Mouse (Mus musculus) MEL (cell line): ENCODE measurements at regions not wholly inside any gene's neighbourhood (a gene's known extent, or its start where the extent isn't known, plus 50 kb on each side); places are given as distances from the start of the nearest gene placed in this dataset.

Source experiments
- DNase-seq: peaks from one replicate; pipeline ENCODE4 v3.0.0; 2011; ENCODE audit warnings: low read depth, low spot score
- H3K27ac ChIP-seq: 2 replicates; pipeline ENCODE4 v1.5.1; 2012; ENCODE audit warnings: low read depth, mild to moderate bottlenecking, control low read depth, low read length, moderate library complexity; ENCODE audit not compliant: control insufficient read depth
- H3K27me3 ChIP-seq, 2 experiments: fragments of 150-350 bp in 1 of 2; sonication (generic) in 1 of 2; 2 replicates each; pipeline ENCODE4 v1.6.1; 2012; ENCODE audit warnings: low read length in 2 of 2, mild to moderate bottlenecking in 2 of 2, improper control_type of control experiment in 1 of 2, moderate library complexity in 1 of 2; ENCODE audit not compliant: insufficient read depth in 2 of 2, control insufficient read depth in 1 of 2
- H3K36me3 ChIP-seq, 2 experiments: 2 replicates each; pipeline ENCODE4 v1.6.1; 2012 to 2014; ENCODE audit warnings: low read length in 2 of 2, improper control_type of control experiment in 1 of 2, inconsistent platforms in 1 of 2, mild to moderate bottlenecking in 1 of 2; ENCODE audit not compliant: insufficient read depth in 2 of 2, control insufficient read depth in 1 of 2
- H3K4me1 ChIP-seq, 2 experiments: fragments of 150-350 bp in 1 of 2; sonication (generic) in 1 of 2; 2 replicates each; pipeline ENCODE4 v1.6.1; 2012; ENCODE audit warnings: low read length in 2 of 2, improper control_type of control experiment in 1 of 2, mild to moderate bottlenecking in 1 of 2; ENCODE audit not compliant: insufficient read depth in 2 of 2, control insufficient read depth in 1 of 2
- H3K4me3 ChIP-seq, 2 experiments: fragments of 150-350 bp in 1 of 2; sonication (generic) in 1 of 2; 2 replicates each; pipeline ENCODE4 v1.5.1; 2012; ENCODE audit warnings: low read depth in 2 of 2, low read length in 2 of 2, mild to moderate bottlenecking in 2 of 2, moderate library complexity in 2 of 2, control low read depth in 1 of 2, improper control_type of control experiment in 1 of 2; ENCODE audit not compliant: control insufficient read depth in 1 of 2, insufficient read depth in 1 of 2
- H3K79me2 ChIP-seq: 2 replicates; pipeline ENCODE4 v1.6.1; 2012; ENCODE audit warnings: mild to moderate bottlenecking, low read length, moderate library complexity; ENCODE audit not compliant: control insufficient read depth, poor library complexity, insufficient read depth
- H3K9ac ChIP-seq: 2 replicates; pipeline ENCODE4 v1.6.1; 2012; ENCODE audit warnings: low read depth, mild to moderate bottlenecking, control low read depth, low read length, moderate library complexity; ENCODE audit not compliant: control insufficient read depth, poor library complexity, severe bottlenecking
- H3K9me3 ChIP-seq: fragments of 150-350 bp; sonication (generic); replicated peaks from 2 replicates; pipeline ENCODE4 v1.6.1; 2012; ENCODE audit warnings: mild to moderate bottlenecking, low read length, improper control_type of control experiment, moderate library complexity; ENCODE audit not compliant: insufficient read depth
- CHD1 ChIP-seq: IDR thresholded peaks from 2 replicates; pipeline ENCODE4 v1.6.1; 2012; ENCODE audit warnings: low read depth, mild to moderate bottlenecking, inconsistent platforms, low read length, improper control_type of control experiment
- CTCF ChIP-seq, 3 experiments: IDR thresholded peaks in 2 of 3; conservative IDR thresholded peaks in 1 of 3; 2 replicates each; pipeline ENCODE4 v1.5.1; 2011 to 2012; ENCODE audit warnings: low read length in 3 of 3, low read depth in 2 of 3, mild to moderate bottlenecking in 2 of 3, improper control_type of control experiment in 1 of 3, inconsistent platforms in 1 of 3, mixed read lengths in 1 of 3, moderate library complexity in 1 of 3; ENCODE audit not compliant: control insufficient read depth in 1 of 3, insufficient read depth in 1 of 3, poor library complexity in 1 of 3, severe bottlenecking in 1 of 3
- ELF1 ChIP-seq: IDR thresholded peaks from 2 replicates; pipeline ENCODE4 v1.6.1; 2014; ENCODE audit warnings: low read depth, mild to moderate bottlenecking, inconsistent platforms, low read length, improper control_type of control experiment, moderate library complexity
- EP300 ChIP-seq, 2 experiments: IDR thresholded peaks; 2 replicates each; pipeline ENCODE4 v1.6.1; 2011; ENCODE audit warnings: improper control_type of control experiment in 2 of 2, low read length in 2 of 2, low read depth in 1 of 2, mild to moderate bottlenecking in 1 of 2
- JUND ChIP-seq: IDR thresholded peaks from 2 replicates; pipeline ENCODE4 v1.6.1; 2011; ENCODE audit warnings: low read depth, mild to moderate bottlenecking, improper control_type of control experiment, low read length
- MAFK ChIP-seq: IDR thresholded peaks from 2 replicates; pipeline ENCODE4 v1.6.1; 2011; ENCODE audit warnings: low read depth, mild to moderate bottlenecking, low read length, improper control_type of control experiment, borderline replicate concordance
- MAZ ChIP-seq: IDR thresholded peaks from 2 replicates; pipeline ENCODE4 v1.6.1; 2012; ENCODE audit warnings: low read depth, mild to moderate bottlenecking, inconsistent platforms, low read length, improper control_type of control experiment
- MXI1 ChIP-seq: IDR thresholded peaks from 2 replicates; pipeline ENCODE4 v1.6.1; 2011; ENCODE audit warnings: mild to moderate bottlenecking, low read depth, low read length, improper control_type of control experiment
- MYB ChIP-seq: IDR thresholded peaks from 2 replicates; pipeline ENCODE4 v1.6.1; 2011; ENCODE audit warnings: mild to moderate bottlenecking, low read depth, low read length, improper control_type of control experiment
- POLR2A ChIP-seq, 2 experiments: IDR thresholded peaks; 2 replicates each; pipeline ENCODE4 v1.6.1; 2011 to 2012; ENCODE audit warnings: low read length in 2 of 2, mild to moderate bottlenecking in 2 of 2, control low read depth in 1 of 2, improper control_type of control experiment in 1 of 2, low read depth in 1 of 2, moderate library complexity in 1 of 2; ENCODE audit not compliant: control insufficient read depth in 1 of 2, insufficient read depth in 1 of 2, poor library complexity in 1 of 2
- POLR2AphosphoS2 ChIP-seq: IDR thresholded peaks from 2 replicates; pipeline ENCODE4 v1.6.1; 2011; ENCODE audit warnings: low read length, improper control_type of control experiment
- POLR2AphosphoS5 ChIP-seq: IDR thresholded peaks from 2 replicates; pipeline ENCODE4 v1.6.1; 2012; ENCODE audit warnings: low read depth, borderline replicate concordance, mild to moderate bottlenecking, inconsistent platforms, low read length, moderate library complexity, mixed read lengths
- RCOR1 ChIP-seq: IDR thresholded peaks from 2 replicates; pipeline ENCODE4 v1.6.1; 2012; ENCODE audit warnings: low read depth, mild to moderate bottlenecking, inconsistent platforms, low read length, improper control_type of control experiment
- SIN3A ChIP-seq: IDR thresholded peaks from 2 replicates; pipeline ENCODE4 v1.6.1; 2012; ENCODE audit warnings: low read length, improper control_type of control experiment, inconsistent platforms
- SMC3 ChIP-seq: IDR thresholded peaks from 2 replicates; pipeline ENCODE4 v1.6.1; 2011; ENCODE audit warnings: low read depth, low read length, improper control_type of control experiment
- UBTF ChIP-seq: IDR thresholded peaks from 2 replicates; pipeline ENCODE4 v1.6.1; 2012; ENCODE audit warnings: low read depth, mild to moderate bottlenecking, inconsistent platforms, low read length, improper control_type of control experiment, moderate library complexity, borderline replicate concordance; ENCODE audit not compliant: insufficient read depth
- USF1 ChIP-seq: IDR thresholded peaks from 2 replicates; pipeline ENCODE4 v1.6.1; 2014; ENCODE audit warnings: low read depth, mild to moderate bottlenecking, inconsistent platforms, low read length, improper control_type of control experiment, moderate library complexity
- USF2 ChIP-seq, 2 experiments: IDR thresholded peaks; 2 replicates each; pipeline ENCODE4 v1.6.1; 2011 to 2012; ENCODE audit warnings: improper control_type of control experiment in 2 of 2, low read length in 2 of 2, borderline replicate concordance in 1 of 2, inconsistent platforms in 1 of 2, low read depth in 1 of 2, mild to moderate bottlenecking in 1 of 2; ENCODE audit not compliant: insufficient read depth in 1 of 2

DNA sequence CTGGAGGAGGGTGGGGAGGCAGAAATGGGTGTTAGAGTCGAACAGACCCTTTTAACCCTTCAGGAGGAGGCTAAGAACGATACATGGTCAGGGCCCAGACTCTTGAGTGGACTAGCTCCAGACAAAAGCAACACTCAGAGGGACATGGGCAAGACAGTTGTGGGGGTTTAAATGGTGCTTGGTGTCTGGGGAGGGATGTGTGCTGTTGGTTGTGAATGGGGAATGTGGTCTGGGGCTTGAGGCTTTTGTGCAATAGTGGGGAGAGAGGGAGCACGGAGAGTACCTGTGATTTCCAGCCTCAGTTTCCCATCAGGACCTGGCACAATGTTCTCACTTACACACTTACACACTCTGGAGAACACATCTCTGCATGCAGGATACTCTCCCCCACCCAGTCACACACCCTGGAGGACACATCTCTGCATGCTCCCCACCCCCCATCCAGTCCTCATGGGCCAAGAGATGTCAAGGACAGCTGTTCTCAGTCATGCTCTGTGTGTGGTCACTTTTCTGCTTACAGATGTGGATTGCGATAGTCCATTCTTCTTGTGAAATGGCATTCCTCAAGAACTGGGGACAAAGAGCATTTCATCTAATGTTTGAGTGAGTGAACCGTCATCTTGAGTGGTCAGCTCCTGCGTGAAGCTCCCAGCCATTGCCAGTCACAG is 217.6 kb downstream of the Fam169b start:
- Histone ChIP-seq H3K27me3 (no peaks in the 10 kb centered on the region), H3K4me1 (no peaks in the 10 kb centered on the region), H3K79me2 (no peaks in the 10 kb centered on the region), H3K36me3 (no peaks in the 10 kb centered on the region), H3K9ac (no peak overlapping the region), H3K27ac (no peak overlapping the region)
- no peak for DNase-seq
- TF ChIP-seq RCOR1, result no peak
- no peak for TF ChIP-seq POLR2A (IDR thresholded peaks at IDR 0.05; ENCODE audit: control insufficient read depth in 1 of 2, insufficient read depth in 1 of 2, low read depth in 1 of 2, low read length in 2 of 2, poor library complexity in 1 of 2)
- TF ChIP-seq USF2 (IDR thresholded peaks at IDR 0.05; ENCODE audit: borderline replicate concordance in 1 of 2, insufficient read depth in 1 of 2, low read depth in 1 of 2, low read length in 2 of 2), result no peak
- TF ChIP-seq ELF1, result no peak
- no peak for TF ChIP-seq USF1
- TF ChIP-seq, all 39 proteins: peak for 0
- Histone ChIP-seq H3K9me3 (no peaks in the 10 kb centered on the region), H3K4me3 (no peak overlapping the region)

DNA sequence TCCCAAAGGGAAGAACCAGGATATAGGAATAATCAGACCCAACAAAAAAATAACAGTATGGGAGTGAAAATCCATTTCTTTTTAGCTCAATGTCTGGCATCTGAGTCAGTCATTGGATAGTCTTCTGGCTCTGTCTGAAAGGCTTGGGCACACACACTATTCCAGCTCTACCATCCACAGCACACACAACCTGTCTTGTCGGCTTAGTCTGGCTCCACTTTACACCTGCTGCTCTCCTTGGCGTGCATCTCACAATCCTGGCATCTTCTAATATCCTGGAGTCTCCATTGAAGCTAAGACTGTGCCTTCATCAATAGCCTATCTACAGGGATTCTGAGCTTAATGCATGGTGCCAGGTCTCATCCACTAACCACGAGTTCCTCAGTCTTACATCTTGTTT is 213.0 kb downstream of the Fam169b start:
- H3K79me2 ChIP-seq, result no peaks in the 10 kb centered on the region
- no peak overlapping the region for H3K9ac ChIP-seq
- H3K36me3 ChIP-seq, result no peaks in the 10 kb centered on the region
- DNase-seq, result no peak
- no peak overlapping the region for H3K4me3 ChIP-seq
- no peaks in the 10 kb centered on the region for H3K9me3 ChIP-seq
- no peaks in the 10 kb centered on the region for H3K4me1 ChIP-seq
- no peak overlapping the region for H3K27ac ChIP-seq
- H3K27me3 ChIP-seq, result no peaks in the 10 kb centered on the region
- TF ChIP-seq JUND (no peak), ELF1 (no peak), RCOR1 (no peak), MYB (no peak), POLR2AphosphoS2 (no peak), CTCF (IDR thresholded peaks at IDR 0.05 in 2 of 3, conservative IDR thresholded peaks at IDR 0.05 in 1 of 3; ENCODE audit: control insufficient read depth in 1 of 3, insufficient read depth in 1 of 3, low read depth in 2 of 3, low read length in 3 of 3, poor library complexity in 1 of 3, severe bottlenecking in 1 of 3) (no peak), UBTF (no peak), MAFK (no peak), SIN3A (no peak), SMC3 (no peak), CHD1 (no peak), USF2 (IDR thresholded peaks at IDR 0.05; ENCODE audit: borderline replicate concordance in 1 of 2, insufficient read depth in 1 of 2, low read depth in 1 of 2, low read length in 2 of 2) (no peak), MXI1 (no peak), EP300 (IDR thresholded peaks at IDR 0.05; ENCODE audit: low read depth in 1 of 2, low read length in 2 of 2) (no peak), POLR2AphosphoS5 (no peak), MAZ (no peak)
